In genomic region chr1:135619932-135620391, GRCm38 (mm10) we compare ENCODE assay signal across 11 mouse cellular contexts. TPM values are rescaled to one million over a fixed set of nuclear protein-coding genes. Genes with fewer than 3 reads are reported as not detected.
A peak's percentile ranks its signal among the peaks of the same experiment; 100 is the strongest.
DNase-seq lines count a peak whose midpoint lies in the region; ATAC-seq and TF ChIP-seq lines count a peak whose summit lies in the region.
"Had no signal": no experiment of that assay in that cellular context is flagged by ENCODE, and none has a peak within 500 bp of the region (broad histone marks: within the 10 kb centered on the region; RNA-seq: fewer than 3 reads in every experiment).

No protein-coding gene starts in this region.

- no peak for ATAC-seq in heart, embryonic 13.5 days (ENCODE audit: extremely low read depth, insufficient number of reproducible peaks, low FRiP score, low TSS enrichment)

- no peak overlapping the region for H3K9ac ChIP-seq in ES-E14 (ENCODE audit: insufficient read depth, low read depth, low read length, poor library complexity, severe bottlenecking)
- H3K9ac ChIP-seq in heart, embryonic 13.5 days = no peak overlapping the region
- H3K9ac ChIP-seq: embryonic facial prominence, embryonic 15.5 days; midbrain, embryonic 12.5 days had no signal

- H3K9me3 ChIP-seq in ES-E14 (ENCODE audit: control insufficient read depth, insufficient read depth, low read depth, low read length) = no peaks in the 10 kb centered on the region
- H3K9me3 ChIP-seq in heart, embryonic 13.5 days = no peaks in the 10 kb centered on the region
- no peaks in the 10 kb centered on the region for H3K9me3 ChIP-seq in midbrain, embryonic 10.5 days (replicated peaks)
- H3K9me3 ChIP-seq: embryonic facial prominence, embryonic 15.5 days; hindbrain, embryonic 10.5 days; midbrain, embryonic 12.5 days had no signal

- peak; percentile 42 for DNase-seq in kidney, adult 2 months
- no peak for DNase-seq in kidney, adult 18-20 months
- no peak for DNase-seq in ES-E14 (ENCODE audit: low read depth, low spot score)
- DNase-seq in cerebellum, postnatal 14 days = no peak
- no peak for DNase-seq in midbrain, embryonic 10.5 days (ENCODE audit: low spot score)
- DNase-seq in cerebellum, adult 18-20 months = no peak

- H3K4me2 ChIP-seq in heart, embryonic 13.5 days = 0 out of 2 replicates have a peak overlapping the region, but pooled peaks have one; percentile 3
- H3K4me2 ChIP-seq: embryonic facial prominence, embryonic 15.5 days; midbrain, embryonic 12.5 days had no signal

- 0 out of 2 replicates have a peak, but pooled peaks cover 2% of the 10 kb centered on the region for H3K4me1 ChIP-seq in kidney, adult 2 months (ENCODE audit: control insufficient read depth, insufficient read depth, low read length)
- H3K4me1 ChIP-seq in ES-E14 (ENCODE audit: control insufficient read depth in 2 of 2, insufficient read depth in 2 of 2, low read length in 2 of 2, poor library complexity in 1 of 2) = peaks cover 0 to 12% of the 10 kb centered on the region in 2 experiments; a peak in 2 of 4 replicates
- H3K4me1 ChIP-seq in heart, embryonic 13.5 days = peaks cover 38% of the 10 kb centered on the region
- H3K4me1 ChIP-seq in midbrain, embryonic 10.5 days = peaks cover 36% of the 10 kb centered on the region

- no peak overlapping the region for H3K27ac ChIP-seq in kidney, adult 2 months (ENCODE audit: insufficient read depth, low read depth, low read length)
- H3K27ac ChIP-seq in ES-E14 (ENCODE audit: insufficient read depth, low read depth, low read length, poor library complexity, severe bottlenecking) (no peak overlapping the region), macrophage (peak overlapping the region; percentile 100)
- peak overlapping the region; percentile 68 for H3K27ac ChIP-seq in heart, embryonic 13.5 days (replicated peaks)
- H3K27ac ChIP-seq in midbrain, embryonic 10.5 days (replicated peaks) = no peak overlapping the region
- H3K27ac ChIP-seq: embryonic facial prominence, embryonic 15.5 days; hindbrain, embryonic 10.5 days; midbrain, embryonic 12.5 days had no signal

- H3K4me3 ChIP-seq in kidney, adult 2 months (ENCODE audit: insufficient read depth, low read depth, low read length) = no peak overlapping the region
- H3K4me3 ChIP-seq in ES-E14 (ENCODE audit: insufficient read depth in 1 of 2, low read depth in 1 of 2, low read length in 2 of 2, poor library complexity in 1 of 2, severe bottlenecking in 1 of 2) (no peak overlapping the region), macrophage (ENCODE audit: inconsistent target) (no peak overlapping the region)
- H3K4me3 ChIP-seq in heart, embryonic 13.5 days = no peak overlapping the region
- H3K4me3 ChIP-seq in midbrain, embryonic 10.5 days = no peak overlapping the region
- H3K4me3 ChIP-seq: embryonic facial prominence, embryonic 15.5 days; hindbrain, embryonic 10.5 days; midbrain, embryonic 12.5 days had no signal

- H3K27me3 ChIP-seq in kidney, adult 2 months (replicated peaks; ENCODE audit: control insufficient read depth, insufficient read depth, low read length) = no peaks in the 10 kb centered on the region
- H3K27me3 ChIP-seq in heart, embryonic 13.5 days (replicated peaks) = no peaks in the 10 kb centered on the region
- H3K27me3 ChIP-seq in midbrain, embryonic 10.5 days (ENCODE audit: low read depth, poor library complexity, severe bottlenecking) = peaks cover 9% of the 10 kb centered on the region; the same call in 1 of the 2 replicates
- H3K27me3 ChIP-seq: embryonic facial prominence, embryonic 15.5 days had no signal

- TF ChIP-seq CTCF in kidney, adult 2 months (conservative IDR thresholded peaks at IDR 0.05; ENCODE audit: insufficient read depth, insufficient read length, low read depth, low read length) = no peak

- in situ Hi-C loops in ES-E14 (cut with MboI; ENCODE audit: low sequenced_read_pairs in 2 of 2, unreplicated experiment in 2 of 2) = no loop called here

- peaks cover 74% of the 10 kb centered on the region for H3K79me2 ChIP-seq in macrophage (ENCODE audit: inconsistent target)

- H3K36me3 ChIP-seq in kidney, adult 2 months (ENCODE audit: control insufficient read depth, insufficient read depth, low read length) = no peaks in the 10 kb centered on the region
- H3K36me3 ChIP-seq in ES-E14 (ENCODE audit: control insufficient read depth, insufficient read depth, low read length, poor library complexity, severe bottlenecking) = no peaks in the 10 kb centered on the region
- H3K36me3 ChIP-seq in heart, embryonic 13.5 days = no peaks in the 10 kb centered on the region
- H3K36me3 ChIP-seq in macrophage (ENCODE audit: inconsistent target) = no peaks in the 10 kb centered on the region
- no peaks in the 10 kb centered on the region for H3K36me3 ChIP-seq in midbrain, embryonic 10.5 days
- H3K36me3 ChIP-seq: embryonic facial prominence, embryonic 15.5 days; hindbrain, embryonic 10.5 days; midbrain, embryonic 12.5 days had no signal

- no peak for TF ChIP-seq POLR2A in kidney, adult 2 months (IDR thresholded peaks at IDR 0.05; ENCODE audit: low read depth, low read length)

- WGBS in kidney, adult 2 months = 15% methylated on average over 7 of the region's 7 CpGs
- 14% methylated on average over 7 of the region's 7 CpGs for WGBS in heart, embryonic 13.5 days
- 0% methylated on average over 7 of the region's 7 CpGs for WGBS in macrophage (ENCODE audit: missing documents)
- WGBS in midbrain, embryonic 10.5 days = 12% methylated on average over 7 of the region's 7 CpGs

TF ChIP-seq in ES-E14, 5 proteins besides CTCF, POLR2A, EP300 and RAD21:
- no peak for TF ChIP-seq CHD2 (IDR thresholded peaks at IDR 0.05; ENCODE audit: low read depth, low read length)
- TF ChIP-seq MAFK (IDR thresholded peaks at IDR 0.05; ENCODE audit: insufficient read depth, low read depth, low read length) = peak; percentile 47; the same call in 1 of the 2 replicates
- TF ChIP-seq ZNF384 (IDR thresholded peaks at IDR 0.05; ENCODE audit: low read depth, low read length) = no peak
- TF ChIP-seq ZC3H11A (IDR thresholded peaks at IDR 0.05; ENCODE audit: borderline replicate concordance, low read depth, low read length) = no peak
- TF ChIP-seq HCFC1 (IDR thresholded peaks at IDR 0.05; ENCODE audit: borderline replicate concordance, insufficient read depth, low read length) = no peak

RNA-seq across cellular contexts. Expression of gene Nav1, which starts 12.9 kb away (rescaled TPM):
- 6.0 and 7.1 TPM in 2 replicates for polyA plus RNA-seq in kidney, adult 2 months (2012; rRNA removed)
- 10.4 and 11.4 TPM in 2 replicates for total RNA-seq in ES-E14 (2012; rRNA removed)
- polyA plus RNA-seq in heart, embryonic 13.5 days (2015; fragmentation: Nextera tagmentation; extraction: Ambion mirVana) = 24.6 and 25.6 TPM in 2 replicates
- 100 to 1,000 TPM in 23 of 26 experiments, 10 to 100 TPM in 3; 59.0 to 292 (median 135) TPM for total RNA-seq in macrophage (2018; cell fraction: chromatin; rRNA removed)
- 10 to 100 TPM; 16.1 to 57.6 (median 32.9) TPM for total RNA-seq in macrophage (2018; cell fraction: cytosol; rRNA removed)
- total RNA-seq in macrophage (2018; cell fraction: nucleus; rRNA removed) = 100 to 1,000 TPM in 6 of 26 experiments, 10 to 100 TPM in 20; 40.7 to 174 (median 60.5) TPM
- 23.0 to 33.0 TPM (median 24.1 TPM) in 3 replicates for polyA plus RNA-seq in macrophage (2018)
- polyA plus RNA-seq in midbrain, embryonic 10.5 days (2016; fragmentation: Nextera tagmentation; extraction: Ambion mirVana) = 14.5 and 16.5 TPM in 2 replicates

Comparison
In these comparisons a context has a peak if more than half of its experiments do, and no peak if none do; other contexts are left out.
1. H3K27ac ChIP-seq: peak in heart, embryonic 13.5 days (single experiment) and macrophage (single experiment); none in kidney, adult 2 months (single experiment), ES-E14 (single experiment) and midbrain, embryonic 10.5 days (single experiment).